Mouse (Mus musculus): ENCODE measurements around the gene Ciao2b.

DNA sequence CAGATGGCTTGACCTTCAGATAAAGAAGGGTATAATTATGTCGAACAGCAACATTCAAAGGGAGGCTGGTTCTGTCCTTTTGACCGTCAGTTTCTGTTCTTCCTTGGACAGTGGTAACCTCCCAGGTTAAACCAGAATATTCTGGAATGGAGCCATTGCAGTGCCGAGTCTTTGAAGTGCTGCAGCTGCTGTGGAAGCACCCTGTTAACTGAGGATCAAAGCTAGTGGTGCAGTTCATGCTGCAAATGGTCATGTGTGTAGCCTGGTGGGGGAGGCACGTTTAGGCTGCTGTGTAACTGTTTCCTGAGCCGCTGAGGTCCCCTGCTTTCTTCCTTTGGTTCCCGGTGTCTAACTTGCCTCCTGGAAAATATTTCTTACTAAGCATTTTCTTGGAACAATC, 43.3 kb downstream of the Ciao2b start:
- no peak for TF ChIP-seq CTCF (IDR thresholded peaks at IDR 0.05; ENCODE audit: low read depth, low read length)
- no peak for TF ChIP-seq POLR2A (IDR thresholded peaks at IDR 0.05; ENCODE audit: borderline replicate concordance, low read depth, low read length)

Measured in bone marrow macrophage, adult 2 months (primary cell).